Mouse (Mus musculus) G1E (cell line): ENCODE data around the gene Cdk5r2.

Source experiments
- CTCF ChIP-seq: IDR thresholded peaks from 2 replicates; pipeline ENCODE4 v1.5.1; 2012; ENCODE audit warnings: low read depth, low read length, inconsistent platforms, mixed read lengths
- GATA1 ChIP-seq: IDR thresholded peaks from 2 replicates; pipeline ENCODE4 v1.6.1; 2012; ENCODE audit warnings: borderline replicate concordance, low read length, inconsistent platforms, mixed read lengths
- GATA2 ChIP-seq: IDR thresholded peaks from 2 replicates; pipeline ENCODE4 v1.6.1; 2012; ENCODE audit warnings: low read depth, low read length, inconsistent platforms, borderline replicate concordance
- POLR2AphosphoS5 ChIP-seq: IDR thresholded peaks from 2 replicates; pipeline ENCODE4 v1.6.1; 2012; ENCODE audit warnings: low read depth, low read length, inconsistent platforms; ENCODE audit not compliant: insufficient replicate concordance
- TAL1 ChIP-seq: conservative IDR thresholded peaks from 2 replicates; pipeline ENCODE4 v1.6.1; 2012; ENCODE audit warnings: low read depth, low read length, inconsistent platforms, mixed read lengths

DNA sequence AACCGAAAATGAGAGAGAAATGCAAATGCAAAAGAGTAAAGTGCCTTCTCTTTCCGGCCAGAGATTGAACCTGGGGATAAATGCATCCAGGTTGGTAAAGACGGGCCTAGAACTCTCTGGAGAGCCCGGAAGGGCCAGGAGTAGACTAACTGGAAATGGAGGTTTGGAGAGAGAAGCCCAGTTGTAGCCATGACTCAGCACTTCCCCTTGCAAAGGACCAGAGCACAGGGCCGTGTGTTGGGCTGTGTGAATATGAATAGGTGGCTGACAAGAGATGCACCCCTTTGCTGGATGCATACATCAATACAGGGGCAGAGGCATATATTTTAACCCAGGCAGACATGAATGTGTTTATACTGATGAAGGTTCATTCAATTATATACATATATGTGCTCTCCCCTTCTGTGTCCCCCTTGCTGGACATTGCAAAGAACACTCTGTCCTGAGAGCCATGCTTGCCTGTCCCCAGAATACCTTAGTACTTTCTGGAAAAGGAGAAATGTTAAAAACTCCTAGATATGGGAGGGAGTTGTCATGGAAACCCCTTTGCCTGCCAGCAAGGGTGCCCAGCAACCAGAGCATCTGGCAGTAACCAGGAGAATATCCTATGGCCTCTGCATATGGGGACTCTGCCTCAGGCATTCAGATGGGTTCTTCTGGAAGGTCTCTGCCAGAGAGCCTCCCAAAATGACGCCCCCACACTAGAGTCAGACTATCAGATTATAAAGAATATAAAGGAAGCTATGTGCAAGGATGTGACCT, 4.7 kb downstream of the Cdk5r2 start:
- TF ChIP-seq CTCF (no peak), TAL1 (no peak), GATA2 (no peak), GATA1 (no peak), POLR2AphosphoS5 (no peak)
